Mouse (Mus musculus) forebrain, postnatal 0 days (tissue): ENCODE measurements at regions not wholly inside any gene's neighbourhood (a gene's known extent, or its start where the extent isn't known, plus 50 kb on each side); places are given as distances from the start of the nearest gene placed in this dataset.

Experiments used
- ATAC-seq: fragments of 200-750 bp; cut with Nextera tagmentation; 2 replicates; pipeline ENCODE4 v1.8.0; 2017; ENCODE audit warnings: mild to moderate bottlenecking, moderate library complexity
- DNase-seq: peaks from one replicate; pipeline ENCODE4 v3.0.0-alpha.2; 2015
- H3K27ac ChIP-seq: fragments of 300-500 bp; sonication (generic); 2 replicates; pipeline ENCODE4 v1.5.1; 2014; ENCODE audit warnings: low read depth, mild to moderate bottlenecking, antibody characterized with exemption, low read length, moderate library complexity, mixed read lengths
- H3K27me3 ChIP-seq: fragments of 300-500 bp; sonication (generic); 2 replicates; pipeline ENCODE4 v1.6.1; 2014; ENCODE audit warnings: mild to moderate bottlenecking, low read length, mixed read lengths; ENCODE audit not compliant: insufficient read depth
- H3K36me3 ChIP-seq: fragments of 300-500 bp; sonication (generic); 2 replicates; pipeline ENCODE4 v1.6.1; 2014; ENCODE audit warnings: mild to moderate bottlenecking, moderate library complexity; ENCODE audit not compliant: insufficient read depth
- H3K4me1 ChIP-seq: fragments of 300-500 bp; sonication (generic); 2 replicates; pipeline ENCODE4 v1.6.1; 2014; ENCODE audit warnings: antibody characterized with exemption; ENCODE audit not compliant: insufficient read depth
- H3K4me2 ChIP-seq: fragments of 300-500 bp; sonication (generic); 2 replicates; pipeline ENCODE4 v1.6.1; 2014; ENCODE audit warnings: low read depth, mild to moderate bottlenecking, moderate library complexity
- H3K4me3 ChIP-seq: fragments of 300-500 bp; sonication (generic); 2 replicates; pipeline ENCODE4 v1.5.1; 2014; ENCODE audit warnings: low read depth, low read length, mixed read lengths
- H3K9ac ChIP-seq: fragments of 300-500 bp; sonication (generic); 2 replicates; pipeline ENCODE4 v1.6.1; 2014; ENCODE audit warnings: mild to moderate bottlenecking
- H3K9me3 ChIP-seq: fragments of 300-500 bp; sonication (generic); 2 replicates; pipeline ENCODE4 v1.6.1; 2016; ENCODE audit warnings: low read length
- CTCF ChIP-seq: sonication (generic); IDR thresholded peaks from 2 replicates; pipeline ENCODE4 v1.5.1; 2016; ENCODE audit warnings: antibody characterized with exemption, control low read depth, low read depth
- WGBS: fragments of 180-500 bp; shearing (Covaris S2); extraction: QIAGEN DNeasy Blood & Tissue Kit; methylation state at CpG from one replicate; pipeline ENCODE4 v1.1.7; 2014; 5-methylcytosine and 5-hydroxymethylcytosine counted together

GRCm38 (mm10) chr15:51320366-51320894 lies 2564.3 kb upstream of the Gm7489 start:
- Histone ChIP-seq H3K36me3 (no peaks in the 10 kb centered on the region), H3K27me3 (no peaks in the 10 kb centered on the region), H3K9ac (no peak overlapping the region), H3K9me3 (no peaks in the 10 kb centered on the region), H3K4me2 (no peak overlapping the region), H3K27ac (no peak overlapping the region), H3K4me3 (no peak overlapping the region), H3K4me1 (no peaks in the 10 kb centered on the region)
- no peak for DNase-seq
- TF ChIP-seq CTCF = no peak
- ATAC-seq = no peak
- WGBS = 68% methylated on average over 10 of the region's 10 CpGs

GRCm38 (mm10) chr15:51323284-51323683 lies 2561.4 kb upstream of the Gm7489 start:
- Histone ChIP-seq H3K4me3 (no peak overlapping the region), H3K36me3 (no peaks in the 10 kb centered on the region), H3K27me3 (no peaks in the 10 kb centered on the region), H3K9me3 (no peaks in the 10 kb centered on the region), H3K4me1 (no peaks in the 10 kb centered on the region), H3K4me2 (no peak overlapping the region), H3K9ac (no peak overlapping the region), H3K27ac (no peak overlapping the region)
- no peak for ATAC-seq
- WGBS = 59% methylated on average over 5 of the region's 5 CpGs
- TF ChIP-seq CTCF = no peak
- DNase-seq = no peak

DNA sequence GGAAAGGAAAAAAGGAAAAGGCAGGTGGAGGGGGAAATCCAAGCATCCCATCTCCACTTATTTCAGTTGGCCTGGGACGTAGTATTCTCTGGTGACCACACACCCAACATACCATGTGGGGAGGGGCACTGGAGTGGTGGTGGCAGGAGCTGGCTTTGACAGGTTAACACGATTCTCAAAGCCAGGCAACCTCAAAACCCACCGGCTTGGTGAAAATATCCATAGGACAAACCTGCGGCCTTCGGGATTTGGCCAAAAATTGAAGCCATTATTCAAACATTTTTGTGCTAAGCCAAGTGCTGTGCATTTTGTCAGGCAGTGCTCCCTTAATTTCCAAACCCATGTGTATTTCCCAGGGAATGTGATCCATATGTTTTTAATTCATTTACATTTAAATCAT lies 2560.5 kb upstream of the Gm7489 start:
- Histone ChIP-seq H3K36me3 (no peaks in the 10 kb centered on the region), H3K9me3 (no peaks in the 10 kb centered on the region), H3K4me2 (no peak overlapping the region), H3K27me3 (no peaks in the 10 kb centered on the region), H3K4me1 (no peaks in the 10 kb centered on the region), H3K27ac (no peak overlapping the region), H3K9ac (no peak overlapping the region), H3K4me3 (no peak overlapping the region)
- no peak for ATAC-seq
- WGBS = 84% methylated on average over 5 of the region's 5 CpGs
- DNase-seq = no peak
- TF ChIP-seq CTCF = no peak

DNA sequence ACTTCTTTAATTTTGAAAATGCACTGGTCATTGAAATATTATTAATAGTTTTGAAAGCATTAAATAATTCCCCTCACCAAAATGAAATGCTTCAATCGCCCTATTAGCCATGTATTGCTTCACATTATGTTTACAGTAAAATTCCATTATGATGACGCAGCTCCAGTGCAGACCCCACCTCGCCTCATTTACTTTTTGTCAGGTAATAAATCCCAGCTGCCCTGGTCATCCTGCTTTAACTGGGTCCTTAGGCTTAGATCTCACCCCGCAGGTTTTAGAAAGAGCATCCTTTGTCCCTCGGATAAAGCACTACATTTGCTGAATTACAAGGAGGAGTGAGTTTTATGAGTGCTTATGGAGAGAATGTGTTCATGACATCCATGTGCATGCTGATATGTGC lies 2557.0 kb upstream of the Gm7489 start:
- H3K27ac ChIP-seq = no peak overlapping the region
- H3K36me3 ChIP-seq = no peaks in the 10 kb centered on the region
- DNase-seq (no peak), ATAC-seq (no peak)
- H3K4me3 ChIP-seq = no peak overlapping the region
- H3K4me1 ChIP-seq = no peaks in the 10 kb centered on the region
- WGBS = 82% methylated on average over 5 of the region's 5 CpGs
- H3K4me2 ChIP-seq = no peak overlapping the region
- no peak for TF ChIP-seq CTCF
- H3K27me3 ChIP-seq = no peaks in the 10 kb centered on the region
- no peaks in the 10 kb centered on the region for H3K9me3 ChIP-seq
- H3K9ac ChIP-seq = no peak overlapping the region

- WGBS = 64% methylated on average over 1 of the region's 1 CpGs
- no peak for TF ChIP-seq CTCF
- no peak for ATAC-seq
Measured at GRCm38 (mm10) chr15:51336441-51336840, 2548.3 kb upstream of the Gm7489 start.

DNA sequence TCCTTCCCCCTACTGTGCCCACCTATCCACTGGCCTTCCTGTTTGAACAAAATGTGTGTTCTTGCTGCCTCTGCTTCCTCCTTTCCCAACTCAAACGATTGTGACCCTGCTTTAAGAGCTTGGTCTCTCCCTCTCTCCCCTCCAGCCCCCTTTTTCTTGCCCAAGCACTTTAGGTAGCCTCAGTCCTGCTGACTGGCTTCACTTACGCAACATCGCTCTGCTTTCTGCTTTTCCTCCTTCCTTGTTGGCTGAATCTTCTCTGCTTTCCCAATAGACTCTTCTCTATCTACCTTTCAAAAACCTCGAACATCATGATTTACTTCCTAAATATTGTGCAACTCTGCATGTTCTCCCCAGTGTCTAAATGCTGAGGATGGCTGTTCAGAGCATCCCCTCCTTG lies 2538.4 kb upstream of the Gm7489 start:
- no peaks in the 10 kb centered on the region for H3K27me3 ChIP-seq
- H3K9ac ChIP-seq = no peak overlapping the region
- no peak overlapping the region for H3K27ac ChIP-seq
- H3K4me2 ChIP-seq = no peak overlapping the region
- no peak for ATAC-seq
- H3K4me3 ChIP-seq = no peak overlapping the region
- H3K36me3 ChIP-seq = no peaks in the 10 kb centered on the region
- H3K4me1 ChIP-seq = no peaks in the 10 kb centered on the region
- 87% methylated on average over 4 of the region's 4 CpGs for WGBS
- no peak for DNase-seq
- no peaks in the 10 kb centered on the region for H3K9me3 ChIP-seq
- no peak for TF ChIP-seq CTCF

More at GRCm38 (mm10) chr15:51336441-51336840, 2548.3 kb upstream of the Gm7489 start:
- Histone ChIP-seq H3K4me3 (no peak overlapping the region), H3K9ac (no peak overlapping the region), H3K27me3 (no peaks in the 10 kb centered on the region), H3K27ac (no peak overlapping the region), H3K36me3 (no peaks in the 10 kb centered on the region), H3K4me1 (no peaks in the 10 kb centered on the region), H3K9me3 (no peaks in the 10 kb centered on the region), H3K4me2 (no peak overlapping the region)
- DNase-seq = no peak

- 81% methylated on average over 7 of the region's 7 CpGs for WGBS
Measured at GRCm38 (mm10) chr15:51363391-51363790, 2521.3 kb upstream of the Gm7489 start.

DNA sequence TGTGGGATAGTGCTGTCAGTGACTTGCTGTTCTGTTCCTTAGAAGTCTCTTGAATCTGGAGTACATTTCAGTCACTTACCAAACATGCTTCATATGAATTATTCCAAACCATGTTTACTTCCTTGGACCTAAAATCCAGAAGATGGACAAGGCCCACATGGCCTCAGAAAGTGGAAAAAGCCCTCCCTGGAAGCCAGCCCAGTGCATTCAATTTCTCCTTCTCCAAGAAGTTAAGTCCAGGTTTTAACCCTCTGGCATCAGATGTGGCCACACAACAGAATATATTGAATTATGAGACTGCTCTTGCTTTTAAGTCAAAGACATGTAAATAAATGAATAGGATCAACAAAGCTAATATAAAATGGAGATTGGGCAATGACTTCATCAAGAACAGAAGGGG lies 2513.5 kb upstream of the Gm7489 start:
- Histone ChIP-seq H3K27me3 (no peaks in the 10 kb centered on the region), H3K4me2 (no peak overlapping the region), H3K4me1 (no peaks in the 10 kb centered on the region), H3K4me3 (no peak overlapping the region), H3K27ac (no peak overlapping the region), H3K9ac (no peak overlapping the region), H3K36me3 (no peaks in the 10 kb centered on the region), H3K9me3 (no peaks in the 10 kb centered on the region)
- no peak for TF ChIP-seq CTCF
- no peak for ATAC-seq
- DNase-seq = no peak

More at GRCm38 (mm10) chr15:51363391-51363790, 2521.3 kb upstream of the Gm7489 start:
- DNase-seq (no peak), ATAC-seq (no peak)
- no peaks in the 10 kb centered on the region for H3K27me3 ChIP-seq
- H3K9ac ChIP-seq = no peak overlapping the region
- H3K36me3 ChIP-seq = no peaks in the 10 kb centered on the region
- H3K4me1 ChIP-seq = no peaks in the 10 kb centered on the region
- no peaks in the 10 kb centered on the region for H3K9me3 ChIP-seq
- H3K27ac ChIP-seq = no peak overlapping the region
- TF ChIP-seq CTCF = no peak
- no peak overlapping the region for H3K4me3 ChIP-seq
- no peak overlapping the region for H3K4me2 ChIP-seq
